Mouse (Mus musculus): Measurements from ENCODE around the gene 2900026A02Rik. TPM values are rescaled to one million over a fixed set of nuclear protein-coding genes. Genes with fewer than 3 reads are reported as not detected.

Gene 2900026A02Rik
- polyA plus RNA-seq, 1 experiment = 2.2 TPM

- no peaks in the 10 kb centered on the region for H3K36me3 ChIP-seq (ENCODE audit: control insufficient read depth, insufficient read depth, low read length)
- H3K27ac ChIP-seq (ENCODE audit: control insufficient read depth, insufficient read depth, low read depth, low read length) = no peak within 1 kb of the TSS
- peaks cover 9% of the 10 kb centered on the region for H3K4me1 ChIP-seq (ENCODE audit: control insufficient read depth, insufficient read depth, low read length)
- H3K4me3 ChIP-seq (ENCODE audit: control insufficient read depth, low read depth, low read length) = no peak within 1 kb of the TSS
- TF ChIP-seq CTCF (IDR thresholded peaks at IDR 0.05; ENCODE audit: control insufficient read depth, insufficient read depth, insufficient replicate concordance, low read depth, low read length) = peak; percentile 80; the same call in 1 of the 2 replicates
- no peak for TF ChIP-seq POLR2A (IDR thresholded peaks at IDR 0.05; ENCODE audit: control insufficient read depth, low read depth, low read length)
- H3K27me3 ChIP-seq (ENCODE audit: control insufficient read depth, insufficient read depth, low read length) = no peaks in the 10 kb centered on the region
Observed at GRCm38 (mm10) chr5:113226632-113227102, 5.6 kb upstream of the 2900026A02Rik start, which contains the start of gene Tmem211. Tmem211 (plus strand) TSS chr5:113226909.

- no peak overlapping the region for H3K27ac ChIP-seq (ENCODE audit: control insufficient read depth, insufficient read depth, low read depth, low read length)
- no peaks in the 10 kb centered on the region for H3K36me3 ChIP-seq (ENCODE audit: control insufficient read depth, insufficient read depth, low read length)
- TF ChIP-seq POLR2A (IDR thresholded peaks at IDR 0.05; ENCODE audit: control insufficient read depth, low read depth, low read length) = no peak
- TF ChIP-seq CTCF (IDR thresholded peaks at IDR 0.05; ENCODE audit: control insufficient read depth, insufficient read depth, insufficient replicate concordance, low read depth, low read length) = no peak
- H3K4me3 ChIP-seq (ENCODE audit: control insufficient read depth, low read depth, low read length) = no peak overlapping the region
- H3K4me1 ChIP-seq (ENCODE audit: control insufficient read depth, insufficient read depth, low read length) = peaks cover 12% of the 10 kb centered on the region
- H3K27me3 ChIP-seq (ENCODE audit: control insufficient read depth, insufficient read depth, low read length) = no peaks in the 10 kb centered on the region
Observed at GRCm38 (mm10) chr5:113225686-113226435, 4.8 kb upstream of the 2900026A02Rik start.

- Histone ChIP-seq H3K4me1 (ENCODE audit: control insufficient read depth, insufficient read depth, low read length) (peaks cover 18% of the 10 kb centered on the region), H3K27me3 (ENCODE audit: control insufficient read depth, insufficient read depth, low read length) (no peaks in the 10 kb centered on the region), H3K4me3 (ENCODE audit: control insufficient read depth, low read depth, low read length) (no peak overlapping the region), H3K36me3 (ENCODE audit: control insufficient read depth, insufficient read depth, low read length) (no peaks in the 10 kb centered on the region), H3K27ac (ENCODE audit: control insufficient read depth, insufficient read depth, low read depth, low read length) (no peak overlapping the region)
- TF ChIP-seq CTCF (IDR thresholded peaks at IDR 0.05; ENCODE audit: control insufficient read depth, insufficient read depth, insufficient replicate concordance, low read depth, low read length) (no peak), POLR2A (IDR thresholded peaks at IDR 0.05; ENCODE audit: control insufficient read depth, low read depth, low read length) (no peak)
Observed at GRCm38 (mm10) chr5:113225271-113225670, 4.2 kb upstream of the 2900026A02Rik start.

- Histone ChIP-seq H3K27ac (ENCODE audit: control insufficient read depth, insufficient read depth, low read depth, low read length) (no peak overlapping the region), H3K4me1 (ENCODE audit: control insufficient read depth, insufficient read depth, low read length) (peaks cover 19% of the 10 kb centered on the region), H3K27me3 (ENCODE audit: control insufficient read depth, insufficient read depth, low read length) (no peaks in the 10 kb centered on the region), H3K36me3 (ENCODE audit: control insufficient read depth, insufficient read depth, low read length) (no peaks in the 10 kb centered on the region), H3K4me3 (ENCODE audit: control insufficient read depth, low read depth, low read length) (no peak overlapping the region)
- no peak for TF ChIP-seq POLR2A (IDR thresholded peaks at IDR 0.05; ENCODE audit: control insufficient read depth, low read depth, low read length)
- TF ChIP-seq CTCF (IDR thresholded peaks at IDR 0.05; ENCODE audit: control insufficient read depth, insufficient read depth, insufficient replicate concordance, low read depth, low read length) = no peak
Observed at GRCm38 (mm10) chr5:113223888-113224287, 2.9 kb upstream of the 2900026A02Rik start.

GRCm38 (mm10) chr5:113220383-113221146 lies 471 bp downstream of the 2900026A02Rik start:
- Histone ChIP-seq H3K4me3 (ENCODE audit: control insufficient read depth, low read depth, low read length) (peak overlapping the region; percentile 91), H3K27me3 (ENCODE audit: control insufficient read depth, insufficient read depth, low read length) (no peaks in the 10 kb centered on the region), H3K4me1 (ENCODE audit: control insufficient read depth, insufficient read depth, low read length) (peaks cover 18% of the 10 kb centered on the region), H3K27ac (ENCODE audit: control insufficient read depth, insufficient read depth, low read depth, low read length) (peak overlapping the region; percentile 60; the same call in 1 of the 2 replicates), H3K36me3 (ENCODE audit: control insufficient read depth, insufficient read depth, low read length) (no peaks in the 10 kb centered on the region)
- no peak for TF ChIP-seq CTCF (IDR thresholded peaks at IDR 0.05; ENCODE audit: control insufficient read depth, insufficient read depth, insufficient replicate concordance, low read depth, low read length)
- no peak for TF ChIP-seq POLR2A (IDR thresholded peaks at IDR 0.05; ENCODE audit: control insufficient read depth, low read depth, low read length)

GRCm38 (mm10) chr5:113219876-113220275 lies 1.2 kb downstream of the 2900026A02Rik start:
- Histone ChIP-seq H3K27ac (ENCODE audit: control insufficient read depth, insufficient read depth, low read depth, low read length) (no peak overlapping the region), H3K4me3 (ENCODE audit: control insufficient read depth, low read depth, low read length) (no peak overlapping the region), H3K4me1 (ENCODE audit: control insufficient read depth, insufficient read depth, low read length) (peaks cover 13% of the 10 kb centered on the region), H3K36me3 (ENCODE audit: control insufficient read depth, insufficient read depth, low read length) (no peaks in the 10 kb centered on the region), H3K27me3 (ENCODE audit: control insufficient read depth, insufficient read depth, low read length) (no peaks in the 10 kb centered on the region)
- TF ChIP-seq CTCF (IDR thresholded peaks at IDR 0.05; ENCODE audit: control insufficient read depth, insufficient read depth, insufficient replicate concordance, low read depth, low read length) (no peak), POLR2A (IDR thresholded peaks at IDR 0.05; ENCODE audit: control insufficient read depth, low read depth, low read length) (no peak)

- Histone ChIP-seq H3K27ac (ENCODE audit: control insufficient read depth, insufficient read depth, low read depth, low read length) (no peak overlapping the region), H3K4me1 (ENCODE audit: control insufficient read depth, insufficient read depth, low read length) (peaks cover 13% of the 10 kb centered on the region), H3K36me3 (ENCODE audit: control insufficient read depth, insufficient read depth, low read length) (no peaks in the 10 kb centered on the region), H3K4me3 (ENCODE audit: control insufficient read depth, low read depth, low read length) (no peak overlapping the region), H3K27me3 (ENCODE audit: control insufficient read depth, insufficient read depth, low read length) (no peaks in the 10 kb centered on the region)
- TF ChIP-seq POLR2A (IDR thresholded peaks at IDR 0.05; ENCODE audit: control insufficient read depth, low read depth, low read length) (no peak), CTCF (IDR thresholded peaks at IDR 0.05; ENCODE audit: control insufficient read depth, insufficient read depth, insufficient replicate concordance, low read depth, low read length) (no peak)
Observed at GRCm38 (mm10) chr5:113219450-113219849, 1.6 kb downstream of the 2900026A02Rik start.

Measured in testis, adult 2 months (tissue).